Mouse (Mus musculus): ENCODE data around the gene Ccdc33. TPM values are rescaled to one million over a fixed set of nuclear protein-coding genes. Genes with fewer than 3 reads are reported as not detected.
A peak's percentile ranks its signal among the peaks of the same experiment; 100 is the strongest.

The Ccdc33 gene
- polyA plus RNA-seq, 1 experiment from 2014 or later = 0.33 TPM

GRCm38 (mm10) chr9:58128926-58129413, 10.3 kb upstream of the Ccdc33 start:
- H3K27ac ChIP-seq (replicated peaks) = peak overlapping the region; percentile 78
- peaks cover 39% of the 10 kb centered on the region for H3K4me1 ChIP-seq (replicated peaks)
- WGBS = 2% methylated on average over 13 of the region's 13 CpGs
- peak overlapping the region; percentile 32 for H3K4me2 ChIP-seq
- H3K4me3 ChIP-seq = no peak overlapping the region
- peak; percentile 66 for ATAC-seq (ENCODE audit: low read depth)
- peaks cover 74% of the 10 kb centered on the region for H3K27me3 ChIP-seq
- H3K9me3 ChIP-seq = no peaks in the 10 kb centered on the region
- H3K9ac ChIP-seq = peak overlapping the region; percentile 38; the same call in 1 of the 2 replicates
- no peaks in the 10 kb centered on the region for H3K36me3 ChIP-seq

GRCm38 (mm10) chr9:58125811-58126210, 7.2 kb upstream of the Ccdc33 start:
- Histone ChIP-seq H3K27ac (replicated peaks) (no peak overlapping the region), H3K9ac (no peak overlapping the region), H3K27me3 (peaks cover 72% of the 10 kb centered on the region), H3K4me2 (no peak overlapping the region), H3K4me1 (replicated peaks) (peaks cover 19% of the 10 kb centered on the region), H3K4me3 (no peak overlapping the region), H3K36me3 (no peaks in the 10 kb centered on the region), H3K9me3 (no peaks in the 10 kb centered on the region)
- no peak for ATAC-seq (ENCODE audit: low read depth)
- WGBS = 19% methylated on average over 4 of the region's 4 CpGs

- Histone ChIP-seq H3K4me2 (no peak overlapping the region), H3K9ac (no peak overlapping the region), H3K4me1 (replicated peaks) (peaks cover 19% of the 10 kb centered on the region), H3K36me3 (no peaks in the 10 kb centered on the region), H3K27ac (replicated peaks) (no peak overlapping the region), H3K9me3 (no peaks in the 10 kb centered on the region), H3K27me3 (peaks cover 65% of the 10 kb centered on the region), H3K4me3 (no peak overlapping the region)
- ATAC-seq (ENCODE audit: low read depth) = no peak
- 56% methylated on average over 3 of the region's 3 CpGs for WGBS
Observed at GRCm38 (mm10) chr9:58125085-58125484, 6.5 kb upstream of the Ccdc33 start.

GRCm38 (mm10) chr9:58116024-58116651, 2.5 kb downstream of the Ccdc33 start:
- Histone ChIP-seq H3K4me2 (no peak overlapping the region), H3K9ac (no peak overlapping the region), H3K9me3 (no peaks in the 10 kb centered on the region), H3K4me3 (no peak overlapping the region), H3K4me1 (replicated peaks) (peaks cover 62% of the 10 kb centered on the region), H3K36me3 (no peaks in the 10 kb centered on the region), H3K27me3 (peaks cover 53% of the 10 kb centered on the region), H3K27ac (replicated peaks) (peak overlapping the region; percentile 95)
- ATAC-seq (ENCODE audit: low read depth) = no peak
- 25% methylated on average over 6 of the region's 7 CpGs for WGBS

- Histone ChIP-seq H3K27ac (replicated peaks) (peak overlapping the region; percentile 95), H3K9ac (0 out of 2 replicates have a peak overlapping the region, but pooled peaks have one; percentile 9), H3K27me3 (peaks cover 56% of the 10 kb centered on the region), H3K4me3 (no peak overlapping the region), H3K4me2 (no peak overlapping the region), H3K4me1 (replicated peaks) (peaks cover 69% of the 10 kb centered on the region), H3K36me3 (no peaks in the 10 kb centered on the region), H3K9me3 (no peaks in the 10 kb centered on the region)
- ATAC-seq (ENCODE audit: low read depth) = no peak
- WGBS = 13% methylated on average over 7 of the region's 7 CpGs
Observed at GRCm38 (mm10) chr9:58115297-58115925, 3.2 kb downstream of the Ccdc33 start.

GRCm38 (mm10) chr9:58114019-58114418, 4.6 kb downstream of the Ccdc33 start:
- H3K27me3 ChIP-seq = peaks cover 65% of the 10 kb centered on the region
- H3K4me1 ChIP-seq (replicated peaks) = peaks cover 74% of the 10 kb centered on the region
- no peak for ATAC-seq (ENCODE audit: low read depth)
- H3K9me3 ChIP-seq = no peaks in the 10 kb centered on the region
- H3K9ac ChIP-seq = peak overlapping the region; percentile 62
- H3K36me3 ChIP-seq = no peaks in the 10 kb centered on the region
- peak overlapping the region; percentile 51 for H3K4me2 ChIP-seq
- WGBS = 4% methylated on average over 9 of the region's 9 CpGs
- peak overlapping the region; percentile 95 for H3K27ac ChIP-seq (replicated peaks)
- H3K4me3 ChIP-seq = no peak overlapping the region

- Histone ChIP-seq H3K9ac (peak overlapping the region; percentile 62), H3K9me3 (no peaks in the 10 kb centered on the region), H3K4me2 (peak overlapping the region; percentile 51), H3K4me3 (peak overlapping the region; percentile 21), H3K4me1 (replicated peaks) (peaks cover 69% of the 10 kb centered on the region), H3K36me3 (no peaks in the 10 kb centered on the region), H3K27me3 (peaks cover 61% of the 10 kb centered on the region), H3K27ac (replicated peaks) (peak overlapping the region; percentile 95)
- peak; percentile 44 for ATAC-seq (ENCODE audit: low read depth)
- WGBS = 2% methylated on average over 22 of the region's 22 CpGs
Observed at GRCm38 (mm10) chr9:58113279-58113884, 5.2 kb downstream of the Ccdc33 start.

GRCm38 (mm10) chr9:58112866-58113278, 5.8 kb downstream of the Ccdc33 start:
- Histone ChIP-seq H3K27ac (replicated peaks) (peak overlapping the region; percentile 95), H3K9me3 (no peaks in the 10 kb centered on the region), H3K4me3 (peak overlapping the region; percentile 21; the same call in 1 of the 2 replicates), H3K9ac (peak overlapping the region; percentile 62), H3K4me1 (replicated peaks) (peaks cover 71% of the 10 kb centered on the region), H3K36me3 (no peaks in the 10 kb centered on the region), H3K27me3 (peaks cover 56% of the 10 kb centered on the region), H3K4me2 (peak overlapping the region; percentile 51)
- ATAC-seq (ENCODE audit: low read depth) = peak; percentile 67
- WGBS = 4% methylated on average over 6 of the region's 6 CpGs

- H3K4me2 ChIP-seq = peak overlapping the region; percentile 51
- no peaks in the 10 kb centered on the region for H3K9me3 ChIP-seq
- peaks cover 77% of the 10 kb centered on the region for H3K4me1 ChIP-seq (replicated peaks)
- no peak overlapping the region for H3K4me3 ChIP-seq
- H3K9ac ChIP-seq = 0 out of 2 replicates have a peak overlapping the region, but pooled peaks have one; percentile 26
- peak overlapping the region; percentile 95 for H3K27ac ChIP-seq (replicated peaks)
- peaks cover 50% of the 10 kb centered on the region for H3K27me3 ChIP-seq
- H3K36me3 ChIP-seq = no peaks in the 10 kb centered on the region
- ATAC-seq (ENCODE audit: low read depth) = peak; percentile 58
- WGBS = 7% methylated on average over 6 of the region's 6 CpGs
Observed at GRCm38 (mm10) chr9:58112321-58112751, 6.3 kb downstream of the Ccdc33 start.

GRCm38 (mm10) chr9:58111431-58111830, 7.2 kb downstream of the Ccdc33 start:
- Histone ChIP-seq H3K4me2 (no peak overlapping the region), H3K9me3 (no peaks in the 10 kb centered on the region), H3K4me3 (no peak overlapping the region), H3K27me3 (peaks cover 44% of the 10 kb centered on the region), H3K27ac (replicated peaks) (peak overlapping the region; percentile 95), H3K36me3 (no peaks in the 10 kb centered on the region), H3K9ac (peak overlapping the region; percentile 26; the same call in 1 of the 2 replicates), H3K4me1 (replicated peaks) (peaks cover 77% of the 10 kb centered on the region)
- 32% methylated on average over 6 of the region's 6 CpGs for WGBS
- ATAC-seq (ENCODE audit: low read depth) = no peak

- H3K36me3 ChIP-seq = no peaks in the 10 kb centered on the region
- ATAC-seq (ENCODE audit: low read depth) = no peak
- H3K4me2 ChIP-seq = no peak overlapping the region
- no peak overlapping the region for H3K9ac ChIP-seq
- no peak overlapping the region for H3K4me3 ChIP-seq
- no peaks in the 10 kb centered on the region for H3K9me3 ChIP-seq
- peaks cover 43% of the 10 kb centered on the region for H3K27me3 ChIP-seq
- WGBS = 59% methylated on average over 5 of the region's 5 CpGs
- peaks cover 77% of the 10 kb centered on the region for H3K4me1 ChIP-seq (replicated peaks)
- peak overlapping the region; percentile 95 for H3K27ac ChIP-seq (replicated peaks)
Observed at GRCm38 (mm10) chr9:58110787-58111186, 7.8 kb downstream of the Ccdc33 start.

GRCm38 (mm10) chr9:58107494-58107893, 11.1 kb downstream of the Ccdc33 start:
- WGBS = 48% methylated on average over 5 of the region's 5 CpGs
- Histone ChIP-seq H3K4me1 (replicated peaks) (peaks cover 62% of the 10 kb centered on the region), H3K27ac (replicated peaks) (peak overlapping the region; percentile 68; the same call in 1 of the 2 replicates), H3K36me3 (no peaks in the 10 kb centered on the region), H3K9me3 (no peaks in the 10 kb centered on the region), H3K4me2 (no peak overlapping the region), H3K9ac (no peak overlapping the region), H3K27me3 (peaks cover 37% of the 10 kb centered on the region), H3K4me3 (no peak overlapping the region)
- no peak for ATAC-seq (ENCODE audit: low read depth)
